8 mouse cellular contexts compared by ENCODE assay signal in genomic region chr2:6478966-6479391, GRCm38 (mm10).
A peak's percentile ranks its signal among the peaks of the same experiment; 100 is the strongest.
DNase-seq lines count a peak whose midpoint lies in the region; ATAC-seq and TF ChIP-seq lines count a peak whose summit lies in the region.
"Had no signal": no experiment of that assay in that cellular context is flagged by ENCODE, and none has a peak within 500 bp of the region (broad histone marks: within the 10 kb centered on the region; RNA-seq: fewer than 3 reads in every experiment).

No protein-coding gene starts in this region.

- peak; percentile 33; the same call in 1 of the 2 replicates for ATAC-seq in hindbrain, embryonic 11.5 days (ENCODE audit: low FRiP score)
- peak; percentile 29; the same call in 1 of the 2 replicates for ATAC-seq in limb, embryonic 13.5 days (ENCODE audit: low FRiP score, low read depth)
- ATAC-seq in midbrain, embryonic 14.5 days (ENCODE audit: low FRiP score, low TSS enrichment) = peak; percentile 59; the same call in 1 of the 2 replicates

- H3K9me3 ChIP-seq in hindbrain, embryonic 11.5 days (ENCODE audit: control insufficient read depth, low read length) = no peaks in the 10 kb centered on the region
- H3K9me3 ChIP-seq in limb, embryonic 13.5 days = peaks cover 8% of the 10 kb centered on the region; the same call in 1 of the 2 replicates
- no peaks in the 10 kb centered on the region for H3K9me3 ChIP-seq in midbrain, embryonic 14.5 days (ENCODE audit: control insufficient read depth, low read length)

- no peak overlapping the region for H3K9ac ChIP-seq in hindbrain, embryonic 11.5 days (ENCODE audit: low read depth, low read length)
- H3K9ac ChIP-seq in limb, embryonic 13.5 days = no peak overlapping the region
- no peak overlapping the region for H3K9ac ChIP-seq in midbrain, embryonic 14.5 days (replicated peaks; ENCODE audit: low read length)

- 52% methylated on average over 13 of the region's 13 CpGs for WGBS in hindbrain, embryonic 11.5 days
- WGBS in limb, embryonic 13.5 days = 24% methylated on average over 13 of the region's 13 CpGs
- 52% methylated on average over 13 of the region's 13 CpGs for WGBS in midbrain, embryonic 14.5 days

- intact Hi-C loops in gastrocnemius, adult 2 months (cut with DNase I) = no loop called here

- no peaks in the 10 kb centered on the region for H3K27me3 ChIP-seq in hindbrain, embryonic 11.5 days (ENCODE audit: control insufficient read depth, insufficient read depth, low read length)
- H3K27me3 ChIP-seq in limb, embryonic 13.5 days = no peaks in the 10 kb centered on the region
- H3K27me3 ChIP-seq in midbrain, embryonic 14.5 days (ENCODE audit: control insufficient read depth, insufficient read depth, low read length) = no peaks in the 10 kb centered on the region
- H3K27me3 ChIP-seq: megakaryocyte, embryonic 14.5 days had no signal

- H3K4me1 ChIP-seq in hindbrain, embryonic 11.5 days (replicated peaks; ENCODE audit: control insufficient read depth, insufficient read depth, low read length) = peaks cover 9% of the 10 kb centered on the region; the same call in 1 of the 2 replicates
- peaks cover 34% of the 10 kb centered on the region for H3K4me1 ChIP-seq in limb, embryonic 13.5 days
- peaks cover 19% of the 10 kb centered on the region for H3K4me1 ChIP-seq in midbrain, embryonic 14.5 days (ENCODE audit: control insufficient read depth, insufficient read depth, low read length)

- no peak overlapping the region for H3K4me2 ChIP-seq in hindbrain, embryonic 11.5 days (replicated peaks; ENCODE audit: low read depth, low read length)
- H3K4me2 ChIP-seq in limb, embryonic 13.5 days (replicated peaks) = peak overlapping the region; percentile 27
- no peak overlapping the region for H3K4me2 ChIP-seq in midbrain, embryonic 14.5 days (ENCODE audit: low read length)

- DNase-seq in MN1 (ENCODE audit: low spot score) = peak; percentile 52
- DNase-seq in adrenal gland, adult 8-10 months = peak; percentile 73
- peak; percentile 75 for DNase-seq in gastrocnemius, adult 2 months
- DNase-seq in hindbrain, embryonic 11.5 days (ENCODE audit: low spot score) = peak; percentile 45
- peak; percentile 57 for DNase-seq in midbrain, embryonic 14.5 days
- DNase-seq in spleen, adult 18-20 months = no peak

- TF ChIP-seq CTCF in gastrocnemius, adult 2 months (IDR thresholded peaks at IDR 0.05) = peak; percentile 12; the same call in 1 of the 2 replicates

- peak overlapping the region; percentile 87 for H3K27ac ChIP-seq in gastrocnemius, adult 2 months
- H3K27ac ChIP-seq in hindbrain, embryonic 11.5 days (ENCODE audit: low read depth, low read length) = peak overlapping the region; percentile 42
- peak overlapping the region; percentile 28; the same call in 1 of the 2 replicates for H3K27ac ChIP-seq in limb, embryonic 13.5 days
- no peak overlapping the region for H3K27ac ChIP-seq in midbrain, embryonic 14.5 days (replicated peaks; ENCODE audit: low read depth, low read length)

- 0 out of 2 replicates have a peak overlapping the region, but pooled peaks have one; percentile 17 for H3K4me3 ChIP-seq in gastrocnemius, adult 2 months
- no peak overlapping the region for H3K4me3 ChIP-seq in hindbrain, embryonic 11.5 days (ENCODE audit: low read depth, low read length)
- no peak overlapping the region for H3K4me3 ChIP-seq in limb, embryonic 13.5 days
- no peak overlapping the region for H3K4me3 ChIP-seq in midbrain, embryonic 14.5 days (replicated peaks; ENCODE audit: low read depth, low read length)

- no peaks in the 10 kb centered on the region for H3K36me3 ChIP-seq in hindbrain, embryonic 11.5 days (ENCODE audit: control insufficient read depth, insufficient read depth, low read length)
- no peaks in the 10 kb centered on the region for H3K36me3 ChIP-seq in limb, embryonic 13.5 days
- no peaks in the 10 kb centered on the region for H3K36me3 ChIP-seq in midbrain, embryonic 14.5 days (ENCODE audit: control insufficient read depth, insufficient read depth, low read length)

Comparison
In these comparisons a context has a peak if more than half of its experiments do, and no peak if none do; other contexts are left out.
1. DNase-seq: peak in MN1 (single experiment), adrenal gland, adult 8-10 months (single experiment), gastrocnemius, adult 2 months (single experiment), hindbrain, embryonic 11.5 days (single experiment) and midbrain, embryonic 14.5 days (single experiment); none in spleen, adult 18-20 months (0 of 2).
2. Peak in every context shown above with its lines, with median percentiles within 50 percentile points of each other: ATAC-seq.